Mouse (Mus musculus): Measurements from ENCODE around the gene Pcdh10.

- TF ChIP-seq CTCF (IDR thresholded peaks at IDR 0.05) = no peak; the same call in 1 of the 2 replicates
- TF ChIP-seq EP300 (IDR thresholded peaks at IDR 0.05) = no peak
Observed at GRCm38 (mm10) chr3:45380811-45381761, 2.9 kb downstream of the Pcdh10 start.
